15 mouse cellular contexts compared by ENCODE assay signal in genomic region chr1:62742092-62742491, GRCm38 (mm10). TPM values are rescaled to one million over a fixed set of nuclear protein-coding genes. Genes with fewer than 3 reads are reported as not detected.
A peak's percentile ranks its signal among the peaks of the same experiment; 100 is the strongest.
DNase-seq lines count a peak whose midpoint lies in the region; ATAC-seq and TF ChIP-seq lines count a peak whose summit lies in the region.
"Had no signal": no experiment of that assay in that cellular context is flagged by ENCODE, and none has a peak within 500 bp of the region (broad histone marks: within the 10 kb centered on the region; RNA-seq: fewer than 3 reads in every experiment).

No protein-coding gene starts in this region.

- no peaks in the 10 kb centered on the region for H3K9me3 ChIP-seq in lung, embryonic 16.5 days (ENCODE audit: control insufficient read depth, low read length)
- H3K9me3 ChIP-seq: limb, embryonic 15.5 days had no signal

- H3K79me2 ChIP-seq in heart, adult 2 months (replicated peaks; ENCODE audit: control insufficient read depth, insufficient read depth, low read length), result no peaks in the 10 kb centered on the region

- no peak overlapping the region for H3K4me2 ChIP-seq in lung, embryonic 16.5 days (ENCODE audit: low read depth, low read length)
- H3K4me2 ChIP-seq: limb, embryonic 15.5 days had no signal

- no peak for TF ChIP-seq POLR2A in heart, adult 2 months (IDR thresholded peaks at IDR 0.05; ENCODE audit: insufficient read depth, low read depth, low read length)

- peak; percentile 88 for ATAC-seq in lung, embryonic 16.5 days (ENCODE audit: low read depth)

- H3K36me3 ChIP-seq in heart, adult 2 months (ENCODE audit: control insufficient read depth, insufficient read depth, low read length), result peaks cover 7% of the 10 kb centered on the region
- H3K36me3 ChIP-seq in lung, embryonic 16.5 days (ENCODE audit: control insufficient read depth, insufficient read depth, low read length), result peaks cover 3% of the 10 kb centered on the region; the same call in 1 of the 2 replicates

- H3K4me3 ChIP-seq in heart, adult 2 months, result no peak overlapping the region
- no peak overlapping the region for H3K4me3 ChIP-seq in brown adipose tissue, adult 24 weeks (ENCODE audit: insufficient read depth, low read depth, low read length)
- H3K4me3 ChIP-seq in lung, embryonic 16.5 days (ENCODE audit: low read length), result no peak overlapping the region
- H3K4me3 ChIP-seq: erythroblast, embryonic 14.5 days; left cerebral cortex, adult 2 months; limb, embryonic 15.5 days had no signal

- no peak overlapping the region; the same call in 1 of the 2 replicates for H3K27ac ChIP-seq in heart, adult 2 months
- H3K27ac ChIP-seq in brown adipose tissue, adult 24 weeks (replicated peaks; ENCODE audit: low read depth, low read length), result peak overlapping the region; percentile 27; the same call in 1 of the 2 replicates
- no peak overlapping the region for H3K27ac ChIP-seq in lung, embryonic 16.5 days (ENCODE audit: low read length)
- H3K27ac ChIP-seq: limb, embryonic 15.5 days had no signal

- no peak overlapping the region for H3K9ac ChIP-seq in heart, adult 2 months (ENCODE audit: low read depth, low read length)
- H3K9ac ChIP-seq in lung, embryonic 16.5 days (ENCODE audit: low read length), result no peak overlapping the region
- H3K9ac ChIP-seq: limb, embryonic 15.5 days had no signal

- TF ChIP-seq EP300 in heart, adult 2 months (IDR thresholded peaks at IDR 0.05; ENCODE audit: insufficient read depth, low read depth, low read length), result 0 out of 2 replicates have a peak, but pooled peaks have one; percentile 21

- 34% methylated on average over 3 of the region's 3 CpGs for WGBS in heart, adult 2 months
- 27% methylated on average over 3 of the region's 3 CpGs for WGBS in lung, embryonic 16.5 days

- TF ChIP-seq CTCF in heart, adult 2 months (IDR thresholded peaks at IDR 0.05), result no peak

- H3K27me3 ChIP-seq in heart, adult 2 months (ENCODE audit: control insufficient read depth, insufficient read depth, low read length), result no peaks in the 10 kb centered on the region
- H3K27me3 ChIP-seq in lung, embryonic 16.5 days (ENCODE audit: control insufficient read depth, insufficient read depth, low read depth, low read length), result no peaks in the 10 kb centered on the region
- H3K27me3 ChIP-seq: CH12.LX; limb, embryonic 15.5 days had no signal

- DNase-seq in heart, adult 2 months, result peak; percentile 59 to 64
- DNase-seq in heart, postnatal 14 days, result no peak
- peak; percentile 42 to 67 for DNase-seq in kidney, postnatal 25 days
- DNase-seq in kidney, adult 8-10 months, result no peak
- no peak for DNase-seq in cerebellum, postnatal 25 days
- no peak for DNase-seq in left cerebral cortex, postnatal 36 days (ENCODE audit: low spot score in 2 of 2)
- DNase-seq: cerebellum, adult 18-20 months; embryo, embryonic 11 days; right cerebral cortex, adult 18-20 months had no signal

- peaks cover 6% of the 10 kb centered on the region for H3K4me1 ChIP-seq in heart, adult 2 months (ENCODE audit: control insufficient read depth, insufficient read depth, low read length)
- peaks cover 32% of the 10 kb centered on the region for H3K4me1 ChIP-seq in brown adipose tissue, adult 24 weeks (ENCODE audit: control insufficient read depth, insufficient read depth, insufficient read length, low read length)
- peaks cover 3% of the 10 kb centered on the region; the same call in 1 of the 2 replicates for H3K4me1 ChIP-seq in lung, embryonic 16.5 days (replicated peaks; ENCODE audit: control insufficient read depth, insufficient read depth, low read length)

- intact Hi-C loops in heart, adult 2 months (cut with DNase I), result no loop called here
- intact Hi-C loops in heart, postnatal 14 days (cut with DNase I), result no loop called here
- intact Hi-C loops in left cerebral cortex, postnatal 36 days (cut with DNase I), result no loop called here

RNA-seq across cellular contexts. Expression of gene Nrp2, which starts 39.0 kb away (rescaled TPM):
- total RNA-seq in heart, adult 2 months (2021), result 10 to 100 TPM; 20.7 to 29.6 TPM
- 15.6 and 24.2 TPM in 2 replicates for polyA plus RNA-seq in heart, adult 2 months (2012; rRNA removed)
- 10 to 100 TPM; 41.9 to 56.8 TPM for total RNA-seq in heart, postnatal 14 days (2021)
- 40.3 and 43.2 TPM in 2 replicates for polyA plus RNA-seq in brown adipose tissue, adult 24 weeks (2012; ENCODE audit: insufficient read depth, insufficient read length, missing spikeins)
- 11.6 and 13.3 TPM in 2 replicates for polyA plus RNA-seq in lung, embryonic 16.5 days (2015; fragmentation: Nextera tagmentation; extraction: Ambion mirVana)
- 10 to 100 TPM; 19.0 to 39.3 TPM for total RNA-seq in left cerebral cortex, postnatal 36 days (2021)

Comparison
In these comparisons a context has a peak if more than half of its experiments do, and no peak if none do; other contexts are left out.
1. DNase-seq: peak in heart, adult 2 months (2 of 2) and kidney, postnatal 25 days (2 of 2); none in heart, postnatal 14 days (0 of 2), kidney, adult 8-10 months (0 of 2), cerebellum, postnatal 25 days (0 of 2) and left cerebral cortex, postnatal 36 days (0 of 2).